Mouse (Mus musculus) thymus, postnatal 25 days (tissue): ENCODE data around the gene Rb1.
A peak's percentile ranks its signal among the peaks of the same experiment; 100 is the strongest.

Experiments
- DNase-seq: peaks from one replicate; pipeline ENCODE4 v3.0.0; 2022

Rb1 gene

GRCm38 (mm10) chr14:73258181-73258580 lies 67.4 kb downstream of the Rb1 start:
- no peak for DNase-seq

DNA sequence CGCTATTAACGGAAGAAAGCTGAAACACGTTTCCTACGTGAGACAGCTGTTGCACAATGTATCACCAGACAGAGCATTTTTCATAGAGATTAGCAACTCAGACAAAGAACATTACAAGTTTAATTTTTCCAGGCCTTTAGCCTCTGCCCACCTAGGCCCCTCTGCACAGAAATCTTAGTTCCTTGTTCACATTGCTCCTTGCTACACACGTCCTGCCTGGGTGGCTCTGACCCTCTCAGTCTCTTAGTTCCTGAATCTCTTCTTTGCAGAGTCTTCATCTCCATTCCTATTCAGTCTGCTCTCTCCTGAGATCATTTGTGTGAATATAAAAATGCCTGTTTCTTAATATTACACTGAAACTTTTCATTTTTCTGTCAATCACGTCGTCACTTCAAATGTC lies 68.3 kb downstream of the Rb1 start:
- no peak for DNase-seq

DNA sequence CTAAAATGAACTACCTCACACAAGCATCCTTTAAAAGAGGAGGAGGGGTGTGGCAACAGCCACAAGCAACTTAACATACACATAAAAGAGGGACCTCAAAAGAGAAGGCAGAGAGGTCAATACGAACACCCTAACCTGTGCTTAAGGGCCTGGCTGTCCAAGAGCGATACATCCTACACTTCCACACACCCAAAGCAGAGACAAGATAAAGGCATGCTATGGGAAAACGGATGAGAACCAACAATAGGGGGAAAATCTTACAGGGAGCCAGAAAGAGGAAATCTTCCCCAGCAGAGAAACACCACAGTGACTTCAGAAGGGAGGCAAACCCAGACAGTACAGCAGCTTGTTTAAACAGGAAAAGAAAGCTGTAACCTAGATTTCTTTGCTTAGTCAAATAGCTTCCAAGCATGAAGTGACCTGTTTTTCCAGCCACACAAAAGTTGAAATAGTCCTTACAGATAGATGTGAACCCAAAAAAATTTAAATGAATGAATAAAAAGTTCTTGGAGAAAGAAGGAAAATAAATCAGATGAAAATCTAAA lies 70.1 kb downstream of the Rb1 start:
- peak; percentile 62 for DNase-seq

GRCm38 (mm10) chr14:73254412-73254811 lies 71.2 kb downstream of the Rb1 start:
- no peak for DNase-seq

DNA sequence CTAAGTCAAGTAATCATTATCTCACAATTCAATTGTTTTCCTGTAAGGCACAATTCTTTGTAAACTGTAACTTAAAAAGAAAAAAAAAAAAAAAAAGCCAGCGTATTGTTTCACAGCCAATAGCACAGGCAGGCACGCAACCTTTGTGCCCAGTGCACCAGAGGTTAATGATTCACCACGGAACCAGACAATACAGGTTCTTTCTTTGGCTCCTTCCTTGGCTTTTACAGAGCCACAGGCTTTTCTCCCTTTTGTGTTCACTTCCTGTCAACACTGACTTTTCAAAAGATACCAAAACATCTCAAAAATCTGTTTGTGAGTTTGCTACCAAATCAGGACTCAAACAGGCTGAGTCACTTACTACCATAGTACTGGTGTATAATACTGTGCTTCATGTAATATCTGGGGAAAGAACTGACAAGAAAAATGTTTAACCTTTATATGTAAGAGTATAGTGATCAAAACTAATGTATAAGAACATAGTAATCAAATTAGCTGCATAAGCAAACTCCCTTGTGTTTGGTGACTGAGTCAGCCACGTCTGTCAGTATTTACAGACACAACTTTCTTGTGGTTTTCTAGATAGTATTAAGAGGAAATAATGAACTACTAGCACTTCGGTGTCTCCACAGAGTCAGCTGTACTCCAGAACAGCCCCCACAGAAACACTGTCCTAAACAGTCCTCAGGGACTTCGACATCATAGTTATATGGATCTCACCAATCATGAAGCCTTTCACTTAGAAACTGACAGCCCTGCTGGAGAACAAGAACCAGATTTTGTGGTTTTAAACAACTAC lies 72.0 kb downstream of the Rb1 start:
- no peak for DNase-seq

- no peak for DNase-seq
Measured at GRCm38 (mm10) chr14:73252276-73252675, 73.3 kb downstream of the Rb1 start.

DNA sequence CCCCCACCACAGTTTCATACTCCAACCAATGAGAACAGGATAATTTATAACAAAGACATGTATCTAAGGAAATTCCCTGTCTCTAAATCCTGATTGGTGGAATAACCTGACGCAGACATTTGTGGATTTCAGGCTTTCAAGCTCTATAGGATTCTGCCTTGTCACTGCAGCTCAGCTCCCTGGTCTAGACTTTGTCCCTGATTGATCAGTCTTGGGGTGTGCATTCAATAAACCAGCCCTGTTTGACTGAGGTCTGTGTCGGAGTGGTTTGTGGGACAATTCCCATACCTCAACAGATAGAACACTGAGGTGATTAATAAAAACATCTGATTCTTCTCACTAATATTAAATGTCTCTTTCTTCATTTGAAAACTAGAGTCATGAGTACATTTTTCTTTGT lies 75.6 kb downstream of the Rb1 start:
- no peak for DNase-seq

DNA sequence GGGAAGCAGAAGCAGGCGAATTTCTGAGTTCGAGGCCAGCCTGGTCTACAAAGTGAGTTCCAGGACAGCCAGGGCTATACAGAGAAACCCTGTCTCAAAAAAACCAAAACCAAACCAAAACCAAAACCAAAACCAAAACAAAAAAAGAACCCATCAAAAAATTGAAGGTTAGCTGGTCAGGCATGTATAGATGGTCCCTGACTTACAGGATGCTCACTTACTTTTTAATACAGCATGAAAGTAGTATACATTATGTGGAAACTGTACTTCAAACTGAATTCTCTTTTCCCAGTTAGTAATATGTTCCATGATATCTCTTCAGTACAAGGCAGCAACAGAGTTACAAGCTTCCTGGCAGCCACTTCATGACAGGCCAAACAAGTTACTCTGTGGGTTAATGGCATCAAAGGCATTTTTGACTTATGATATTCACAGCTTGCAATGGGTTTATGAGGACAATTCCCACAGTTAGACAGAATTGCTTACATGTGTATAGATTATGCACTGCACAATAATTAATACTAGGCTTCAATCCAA lies 81.5 kb downstream of the Rb1 start:
- no peak for DNase-seq

DNA sequence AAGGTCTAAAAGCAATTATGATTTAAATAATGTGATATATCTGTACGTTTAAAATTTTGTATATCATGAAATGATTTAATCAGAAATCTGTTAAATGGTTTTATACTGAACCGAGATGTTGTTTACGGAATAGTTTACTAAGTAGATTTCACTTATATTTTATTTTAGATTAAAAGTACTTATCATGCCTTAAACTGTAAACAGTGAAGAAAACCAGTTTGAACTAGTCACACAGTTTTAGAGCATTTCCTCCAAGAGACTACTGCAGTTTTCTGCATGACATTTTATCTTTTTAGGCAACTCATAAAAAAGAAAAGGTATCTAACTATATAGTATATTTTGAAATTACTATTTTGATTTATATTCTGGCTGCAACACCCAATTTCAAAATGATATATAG lies 85.8 kb downstream of the Rb1 start:
- no peak for DNase-seq

- DNase-seq = peak; percentile 50
Measured at GRCm38 (mm10) chr14:73239291-73239690, 86.3 kb downstream of the Rb1 start.

DNA sequence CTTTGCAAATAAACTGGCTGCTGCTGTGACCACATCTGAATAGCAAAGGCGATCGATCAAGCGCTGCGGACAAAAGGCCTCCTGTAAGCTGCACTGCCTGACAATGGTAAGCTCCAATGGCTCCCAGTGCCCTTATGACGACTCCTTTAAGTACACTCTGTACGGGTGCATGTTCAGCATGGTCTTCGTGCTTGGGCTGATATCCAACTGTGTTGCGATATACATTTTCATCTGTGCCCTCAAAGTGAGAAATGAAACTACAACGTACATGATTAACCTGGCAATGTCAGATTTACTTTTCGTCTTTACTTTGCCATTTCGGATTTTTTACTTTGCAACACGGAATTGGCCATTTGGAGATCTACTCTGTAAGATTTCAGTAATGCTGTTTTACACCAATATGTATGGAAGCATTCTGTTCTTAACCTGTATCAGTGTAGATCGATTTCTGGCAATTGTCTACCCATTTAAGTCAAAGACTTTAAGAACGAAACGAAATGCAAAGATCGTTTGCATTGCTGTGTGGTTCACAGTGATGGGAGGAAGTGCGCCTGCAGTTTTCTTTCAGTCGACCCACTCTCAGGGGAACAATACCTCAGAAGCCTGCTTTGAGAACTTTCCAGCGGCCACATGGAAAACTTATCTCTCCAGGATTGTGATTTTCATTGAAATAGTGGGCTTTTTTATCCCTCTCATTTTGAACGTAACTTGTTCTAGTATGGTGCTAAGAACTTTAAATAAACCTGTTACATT lies 86.9 kb downstream of the Rb1 start:
- peak; percentile 67 for DNase-seq

DNA sequence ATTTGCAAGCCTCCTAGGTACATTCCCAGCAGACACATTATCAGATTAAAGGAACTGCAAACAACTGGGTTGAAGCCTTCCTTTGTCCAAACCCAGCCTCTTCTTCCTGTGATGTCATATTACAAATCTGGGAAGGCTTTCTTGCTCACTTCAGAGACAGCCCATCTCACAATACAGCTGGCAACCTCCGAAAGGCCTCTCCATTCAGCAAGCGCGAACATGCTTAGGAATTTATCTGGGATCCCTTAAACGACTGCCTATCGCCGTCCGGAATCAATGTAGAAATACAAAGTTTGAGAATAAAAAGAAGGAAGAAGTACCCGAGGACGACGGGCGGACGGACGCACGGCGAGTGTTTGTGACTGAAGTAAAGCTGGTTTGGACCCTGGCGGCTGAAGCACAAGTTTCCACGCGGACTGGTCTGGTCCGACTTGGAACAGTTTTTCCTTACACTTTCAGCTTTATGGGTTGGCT lies 87.7 kb downstream of the Rb1 start, which contains the start of gene Lpar6:
Gene Lpar6 (plus strand): TSS at position 48 of the 474 bp plus-strand sequence.
- peak; percentile 68 for DNase-seq

DNA sequence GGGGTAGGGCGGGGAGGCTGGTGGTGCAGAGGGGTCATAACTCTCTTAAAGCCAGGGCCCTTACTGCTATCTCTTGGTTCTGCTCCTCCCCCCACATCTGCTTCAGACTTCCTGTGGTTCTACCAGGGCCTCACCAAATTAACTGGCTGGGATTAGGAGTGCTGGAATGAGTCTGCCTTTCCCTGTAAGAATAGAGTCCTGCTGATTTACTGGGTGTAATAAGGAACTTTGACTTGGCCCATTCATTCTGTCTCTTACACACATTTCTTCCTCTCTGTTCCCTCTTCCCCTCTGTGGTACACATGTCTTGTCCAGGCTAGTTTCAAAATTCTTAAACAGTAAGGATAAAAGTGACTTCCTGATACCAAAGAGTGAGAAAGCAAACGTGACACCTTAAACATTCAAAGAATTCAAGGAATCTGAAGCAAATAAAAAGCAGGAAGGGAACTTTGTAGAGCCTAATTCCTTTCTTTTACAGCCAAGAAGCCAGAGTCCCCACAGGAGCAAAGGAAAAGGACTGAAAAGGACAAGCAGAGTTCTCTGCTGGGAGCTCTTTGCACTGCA lies 91.1 kb downstream of the Rb1 start:
- DNase-seq = no peak

DNA sequence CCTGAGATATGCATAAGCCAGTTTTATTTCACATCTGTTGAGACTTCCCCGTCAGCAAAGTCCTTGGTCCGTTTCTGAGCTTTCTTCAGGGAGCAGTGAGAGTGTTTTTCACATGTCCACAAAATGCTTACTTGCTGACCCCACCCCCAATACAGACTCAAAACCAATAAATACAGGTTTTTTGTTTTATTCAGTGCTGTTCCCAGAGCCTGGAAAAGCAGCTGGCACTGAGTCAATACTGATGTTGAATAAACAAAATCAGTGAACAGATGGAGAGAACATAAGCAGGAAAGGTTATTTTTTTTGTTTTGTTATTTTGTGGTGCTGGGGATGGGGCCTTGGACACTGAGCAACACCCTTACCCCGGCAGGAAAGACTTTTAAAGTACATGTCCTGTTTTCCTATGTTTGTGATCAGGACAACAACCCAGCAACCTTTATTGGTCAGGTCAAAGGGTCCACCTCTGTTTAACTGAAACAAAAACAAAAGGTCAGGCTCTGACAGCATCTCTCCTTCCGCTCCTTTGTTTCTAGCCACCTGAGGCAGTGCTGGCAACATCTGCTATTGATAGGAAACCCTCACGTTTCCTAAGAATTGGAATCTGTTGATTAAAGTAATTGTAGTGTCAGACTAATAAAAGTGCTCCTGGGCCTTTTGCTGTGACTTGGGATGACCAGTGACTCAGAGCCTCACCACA lies 94.2 kb downstream of the Rb1 start:
- DNase-seq = no peak

DNA sequence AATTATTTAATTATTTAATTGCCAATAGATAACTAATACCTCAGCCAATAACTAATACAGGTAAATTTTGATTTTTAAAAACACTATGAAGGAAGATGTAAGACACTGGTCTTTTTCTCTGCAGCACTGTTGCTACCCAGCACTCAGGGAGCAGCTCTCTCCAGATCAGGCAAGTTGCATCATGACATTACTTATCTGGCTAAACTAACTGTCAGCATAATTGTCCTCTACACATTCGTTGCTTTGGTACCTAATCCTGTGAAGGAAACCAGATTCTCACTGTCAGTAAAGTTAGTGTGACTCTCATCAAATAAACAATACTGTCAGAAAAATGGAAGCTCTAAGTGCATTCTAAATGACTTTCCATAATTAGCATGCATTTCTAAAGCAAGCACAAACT lies 98.8 kb downstream of the Rb1 start:
- no peak for DNase-seq

DNA sequence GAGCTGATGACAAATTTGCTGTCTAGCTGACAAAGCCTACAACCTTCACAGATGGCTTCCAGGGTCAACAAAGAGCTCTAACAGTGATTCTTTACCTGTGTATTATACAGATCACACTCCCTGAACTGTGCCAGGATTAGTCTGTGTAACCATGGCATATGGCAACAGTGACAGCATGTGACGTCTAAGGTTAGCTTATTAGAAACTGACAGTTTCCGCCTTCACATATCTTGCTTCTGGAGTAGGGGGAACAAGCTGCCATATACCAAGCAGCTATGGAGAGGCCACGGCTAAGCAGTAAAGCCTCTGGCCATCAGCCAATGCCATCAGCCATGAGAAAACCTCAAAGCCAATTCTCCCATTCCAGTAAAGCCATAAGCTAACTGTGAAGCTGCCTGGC lies 99.3 kb downstream of the Rb1 start:
- DNase-seq = no peak

GRCm38 (mm10) chr14:73222316-73222970 lies 103.2 kb downstream of the Rb1 start:
- DNase-seq = no peak

DNA sequence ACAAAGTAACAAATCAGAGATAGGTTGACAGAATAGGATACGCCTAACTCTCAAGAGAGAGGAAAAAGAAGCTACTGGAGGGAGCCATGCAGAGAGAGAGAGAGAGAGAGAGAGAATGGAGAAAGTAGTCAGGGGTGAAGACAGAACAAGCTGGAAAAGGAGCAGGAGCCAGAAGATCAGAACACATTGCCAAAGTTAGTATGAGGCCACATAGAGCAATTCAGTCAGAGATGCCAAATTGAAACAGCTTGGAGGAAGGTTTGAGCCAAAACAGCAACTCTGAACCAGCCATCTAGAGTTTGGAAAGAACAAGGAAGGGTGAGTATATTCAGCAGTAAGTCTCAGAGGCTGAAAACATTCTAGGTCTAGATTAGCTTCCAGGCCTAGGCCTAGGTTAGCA lies 108.6 kb downstream of the Rb1 start:
- DNase-seq = no peak

- no peak for DNase-seq
Measured at GRCm38 (mm10) chr14:73211477-73211876, 114.1 kb downstream of the Rb1 start.

GRCm38 (mm10) chr14:73210196-73210595 lies 115.4 kb downstream of the Rb1 start:
- DNase-seq = no peak

- no peak for DNase-seq
Measured at GRCm38 (mm10) chr14:73209262-73209661, 116.4 kb downstream of the Rb1 start.

GRCm38 (mm10) chr14:73204016-73204415 lies 121.6 kb downstream of the Rb1 start:
- DNase-seq = no peak
